Mouse (Mus musculus): ENCODE measurements around the gene Usp33.

The Usp33 gene

GRCm38 (mm10) chr3:152384106-152384505, 37.8 kb downstream of the Usp33 start:
- Histone ChIP-seq H3K4me1 (replicated peaks; ENCODE audit: low read depth, low read length) (peaks cover 11% of the 10 kb centered on the region), H3K36me3 (ENCODE audit: insufficient read depth, low read length) (peaks cover 62% of the 10 kb centered on the region), H3K27me3 (ENCODE audit: insufficient read depth, low read length) (no peaks in the 10 kb centered on the region), H3K9me3 (ENCODE audit: low read length) (no peaks in the 10 kb centered on the region), H3K4me3 (replicated peaks; ENCODE audit: low read length) (no peak overlapping the region)
- TF ChIP-seq NANOG (IDR thresholded peaks at IDR 0.05; ENCODE audit: borderline replicate concordance, low read length) (no peak), CTCF (conservative IDR thresholded peaks at IDR 0.05; ENCODE audit: low read length) (no peak), POU5F1 (IDR thresholded peaks at IDR 0.05; ENCODE audit: borderline replicate concordance, low read length) (no peak)

GRCm38 (mm10) chr3:152395350-152396277, 49.3 kb downstream of the Usp33 start, which contains the start of gene Zzz3:
Zzz3 (plus strand) TSS chr3:152395473.
- Histone ChIP-seq H3K4me3 (replicated peaks; ENCODE audit: low read length) (peak within 1 kb of the TSS; percentile 90), H3K27me3 (ENCODE audit: insufficient read depth, low read length) (no peaks in the 10 kb centered on the region), H3K36me3 (ENCODE audit: insufficient read depth, low read length) (peaks cover 44% of the 10 kb centered on the region), H3K4me1 (replicated peaks; ENCODE audit: low read depth, low read length) (peaks cover 52% of the 10 kb centered on the region), H3K9me3 (ENCODE audit: low read length) (no peaks in the 10 kb centered on the region)
- TF ChIP-seq POU5F1 (IDR thresholded peaks at IDR 0.05; ENCODE audit: borderline replicate concordance, low read length): no peak
- TF ChIP-seq CTCF (conservative IDR thresholded peaks at IDR 0.05; ENCODE audit: low read length): no peak
- TF ChIP-seq NANOG (IDR thresholded peaks at IDR 0.05; ENCODE audit: borderline replicate concordance, low read length): no peak

- Histone ChIP-seq H3K4me1 (replicated peaks; ENCODE audit: low read depth, low read length) (peaks cover 60% of the 10 kb centered on the region), H3K9me3 (ENCODE audit: low read length) (no peaks in the 10 kb centered on the region), H3K36me3 (ENCODE audit: insufficient read depth, low read length) (peaks cover 37% of the 10 kb centered on the region), H3K4me3 (replicated peaks; ENCODE audit: low read length) (peak overlapping the region; percentile 90), H3K27me3 (ENCODE audit: insufficient read depth, low read length) (no peaks in the 10 kb centered on the region)
- TF ChIP-seq CTCF (conservative IDR thresholded peaks at IDR 0.05; ENCODE audit: low read length): no peak
- TF ChIP-seq POU5F1 (IDR thresholded peaks at IDR 0.05; ENCODE audit: borderline replicate concordance, low read length): no peak
- no peak for TF ChIP-seq NANOG (IDR thresholded peaks at IDR 0.05; ENCODE audit: borderline replicate concordance, low read length)
Measured at GRCm38 (mm10) chr3:152396278-152396987, 50.2 kb downstream of the Usp33 start.

- H3K27me3 ChIP-seq (ENCODE audit: insufficient read depth, low read length): no peaks in the 10 kb centered on the region
- peaks cover 32% of the 10 kb centered on the region for H3K36me3 ChIP-seq (ENCODE audit: insufficient read depth, low read length)
- peak overlapping the region; percentile 90 for H3K4me3 ChIP-seq (replicated peaks; ENCODE audit: low read length)
- H3K4me1 ChIP-seq (replicated peaks; ENCODE audit: low read depth, low read length): peaks cover 65% of the 10 kb centered on the region
- no peaks in the 10 kb centered on the region for H3K9me3 ChIP-seq (ENCODE audit: low read length)
- TF ChIP-seq POU5F1 (IDR thresholded peaks at IDR 0.05; ENCODE audit: borderline replicate concordance, low read length) (no peak), NANOG (IDR thresholded peaks at IDR 0.05; ENCODE audit: borderline replicate concordance, low read length) (no peak)
Measured at GRCm38 (mm10) chr3:152396988-152397314, 50.7 kb downstream of the Usp33 start.

GRCm38 (mm10) chr3:152397335-152397940, 51.2 kb downstream of the Usp33 start:
- Histone ChIP-seq H3K4me3 (replicated peaks; ENCODE audit: low read length) (peak overlapping the region; percentile 90), H3K9me3 (ENCODE audit: low read length) (no peaks in the 10 kb centered on the region), H3K4me1 (replicated peaks; ENCODE audit: low read depth, low read length) (peaks cover 70% of the 10 kb centered on the region), H3K36me3 (ENCODE audit: insufficient read depth, low read length) (peaks cover 27% of the 10 kb centered on the region), H3K27me3 (ENCODE audit: insufficient read depth, low read length) (no peaks in the 10 kb centered on the region)
- TF ChIP-seq CTCF (conservative IDR thresholded peaks at IDR 0.05; ENCODE audit: low read length) (no peak), POU5F1 (IDR thresholded peaks at IDR 0.05; ENCODE audit: borderline replicate concordance, low read length) (no peak), NANOG (IDR thresholded peaks at IDR 0.05; ENCODE audit: borderline replicate concordance, low read length) (no peak)

GRCm38 (mm10) chr3:152400441-152400840, 54.2 kb downstream of the Usp33 start:
- Histone ChIP-seq H3K36me3 (ENCODE audit: insufficient read depth, low read length) (peaks cover 14% of the 10 kb centered on the region), H3K4me3 (replicated peaks; ENCODE audit: low read length) (no peak overlapping the region), H3K27me3 (ENCODE audit: insufficient read depth, low read length) (no peaks in the 10 kb centered on the region), H3K9me3 (ENCODE audit: low read length) (no peaks in the 10 kb centered on the region), H3K4me1 (replicated peaks; ENCODE audit: low read depth, low read length) (peaks cover 79% of the 10 kb centered on the region)
- TF ChIP-seq CTCF (conservative IDR thresholded peaks at IDR 0.05; ENCODE audit: low read length) (no peak), NANOG (IDR thresholded peaks at IDR 0.05; ENCODE audit: borderline replicate concordance, low read length) (no peak), POU5F1 (IDR thresholded peaks at IDR 0.05; ENCODE audit: borderline replicate concordance, low read length) (no peak)

GRCm38 (mm10) chr3:152400875-152401274, 54.6 kb downstream of the Usp33 start:
- H3K27me3 ChIP-seq (ENCODE audit: insufficient read depth, low read length): no peaks in the 10 kb centered on the region
- H3K9me3 ChIP-seq (ENCODE audit: low read length): no peaks in the 10 kb centered on the region
- peaks cover 14% of the 10 kb centered on the region for H3K36me3 ChIP-seq (ENCODE audit: insufficient read depth, low read length)
- peaks cover 84% of the 10 kb centered on the region for H3K4me1 ChIP-seq (replicated peaks; ENCODE audit: low read depth, low read length)
- H3K4me3 ChIP-seq (replicated peaks; ENCODE audit: low read length): no peak overlapping the region
- TF ChIP-seq NANOG (IDR thresholded peaks at IDR 0.05; ENCODE audit: borderline replicate concordance, low read length) (peak; percentile 59; the same call in 1 of the 2 replicates), CTCF (conservative IDR thresholded peaks at IDR 0.05; ENCODE audit: low read length) (no peak), POU5F1 (IDR thresholded peaks at IDR 0.05; ENCODE audit: borderline replicate concordance, low read length) (no peak)
